Mouse (Mus musculus): ENCODE measurements around the gene Mapkbp1. TPM values are rescaled to one million over a fixed set of nuclear protein-coding genes. Genes with fewer than 3 reads are reported as not detected.

The Mapkbp1 gene
- polyA plus RNA-seq, 1 experiment from 2014 or later: 2.6 TPM

GRCm38 (mm10) chr2:120054771-120055552, 82.5 kb downstream of the Mapkbp1 start:
- no peaks in the 10 kb centered on the region for H3K9me3 ChIP-seq (ENCODE audit: low read length)
- no peaks in the 10 kb centered on the region; the same call in 1 of the 2 replicates for H3K4me1 ChIP-seq (ENCODE audit: insufficient read depth, low read depth, low read length)
- no peak for DNase-seq (ENCODE audit: low spot score)
- H3K36me3 ChIP-seq (ENCODE audit: insufficient read depth, low read length): no peaks in the 10 kb centered on the region
- H3K27me3 ChIP-seq (replicated peaks; ENCODE audit: insufficient read depth, low read length): no peaks in the 10 kb centered on the region
- no peak for TF ChIP-seq EP300 (IDR thresholded peaks at IDR 0.05)
- no peak for TF ChIP-seq CTCF (IDR thresholded peaks at IDR 0.05)
- no peak overlapping the region for H3K4me2 ChIP-seq (replicated peaks; ENCODE audit: low read depth, low read length)
- no peak overlapping the region for H3K4me3 ChIP-seq (ENCODE audit: low read depth, low read length)
- 82% methylated on average over 12 of the region's 12 CpGs for WGBS
- H3K9ac ChIP-seq (replicated peaks; ENCODE audit: low read depth): no peak overlapping the region
- ATAC-seq: peak; percentile 24; the same call in 1 of the 2 replicates
- H3K27ac ChIP-seq (ENCODE audit: low read length): no peak overlapping the region

- H3K27me3 ChIP-seq (replicated peaks; ENCODE audit: insufficient read depth, low read length): no peaks in the 10 kb centered on the region
- TF ChIP-seq EP300 (IDR thresholded peaks at IDR 0.05) (no peak), CTCF (IDR thresholded peaks at IDR 0.05) (no peak)
- peaks cover 4% of the 10 kb centered on the region; the same call in 1 of the 2 replicates for H3K4me1 ChIP-seq (ENCODE audit: insufficient read depth, low read depth, low read length)
- no peaks in the 10 kb centered on the region for H3K36me3 ChIP-seq (ENCODE audit: insufficient read depth, low read length)
- no peak overlapping the region for H3K27ac ChIP-seq (ENCODE audit: low read length)
- DNase-seq (ENCODE audit: low spot score) (no peak), ATAC-seq (no peak)
- no peak overlapping the region for H3K4me3 ChIP-seq (ENCODE audit: low read depth, low read length)
- H3K9ac ChIP-seq (replicated peaks; ENCODE audit: low read depth): no peak overlapping the region
- no peak overlapping the region for H3K4me2 ChIP-seq (replicated peaks; ENCODE audit: low read depth, low read length)
- WGBS: 75% methylated on average over 10 of the region's 10 CpGs
- no peaks in the 10 kb centered on the region for H3K9me3 ChIP-seq (ENCODE audit: low read length)
Measured at GRCm38 (mm10) chr2:120055923-120056322, 83.4 kb downstream of the Mapkbp1 start.

- ATAC-seq: no peak
- H3K4me2 ChIP-seq (replicated peaks; ENCODE audit: low read depth, low read length): no peak overlapping the region
- no peaks in the 10 kb centered on the region for H3K36me3 ChIP-seq (ENCODE audit: insufficient read depth, low read length)
- no peak overlapping the region for H3K9ac ChIP-seq (replicated peaks; ENCODE audit: low read depth)
- H3K27me3 ChIP-seq (replicated peaks; ENCODE audit: insufficient read depth, low read length): no peaks in the 10 kb centered on the region
- no peak for DNase-seq (ENCODE audit: low spot score)
- 73% methylated on average over 4 of the region's 4 CpGs for WGBS
- no peaks in the 10 kb centered on the region for H3K9me3 ChIP-seq (ENCODE audit: low read length)
- H3K4me3 ChIP-seq (ENCODE audit: low read depth, low read length): no peak overlapping the region
- no peak for TF ChIP-seq CTCF (IDR thresholded peaks at IDR 0.05)
- TF ChIP-seq EP300 (IDR thresholded peaks at IDR 0.05): no peak
- H3K27ac ChIP-seq (ENCODE audit: low read length): no peak overlapping the region
- H3K4me1 ChIP-seq (ENCODE audit: insufficient read depth, low read depth, low read length): peaks cover 7% of the 10 kb centered on the region; the same call in 1 of the 2 replicates
Measured at GRCm38 (mm10) chr2:120058818-120059217, 86.3 kb downstream of the Mapkbp1 start.

- Histone ChIP-seq H3K36me3 (ENCODE audit: insufficient read depth, low read length) (no peaks in the 10 kb centered on the region), H3K4me3 (ENCODE audit: low read depth, low read length) (no peak overlapping the region), H3K4me1 (ENCODE audit: insufficient read depth, low read depth, low read length) (peaks cover 7% of the 10 kb centered on the region; the same call in 1 of the 2 replicates), H3K4me2 (replicated peaks; ENCODE audit: low read depth, low read length) (no peak overlapping the region), H3K27me3 (replicated peaks; ENCODE audit: insufficient read depth, low read length) (no peaks in the 10 kb centered on the region), H3K9me3 (ENCODE audit: low read length) (no peaks in the 10 kb centered on the region), H3K27ac (ENCODE audit: low read length) (0 out of 2 replicates have a peak overlapping the region, but pooled peaks have one; percentile 43), H3K9ac (replicated peaks; ENCODE audit: low read depth) (no peak overlapping the region)
- DNase-seq (ENCODE audit: low spot score): peak; percentile 62
- ATAC-seq: peak; percentile 61
- TF ChIP-seq EP300 (IDR thresholded peaks at IDR 0.05) (no peak), CTCF (IDR thresholded peaks at IDR 0.05) (no peak)
- 46% methylated on average over 3 of the region's 3 CpGs for WGBS
Measured at GRCm38 (mm10) chr2:120059466-120059865, 87.0 kb downstream of the Mapkbp1 start.

- Histone ChIP-seq H3K27ac (ENCODE audit: low read length) (peak overlapping the region; percentile 35; the same call in 1 of the 2 replicates), H3K4me2 (replicated peaks; ENCODE audit: low read depth, low read length) (no peak overlapping the region), H3K9ac (replicated peaks; ENCODE audit: low read depth) (no peak overlapping the region), H3K36me3 (ENCODE audit: insufficient read depth, low read length) (no peaks in the 10 kb centered on the region), H3K27me3 (replicated peaks; ENCODE audit: insufficient read depth, low read length) (no peaks in the 10 kb centered on the region), H3K4me3 (ENCODE audit: low read depth, low read length) (no peak overlapping the region), H3K4me1 (ENCODE audit: insufficient read depth, low read depth, low read length) (peaks cover 7% of the 10 kb centered on the region; the same call in 1 of the 2 replicates), H3K9me3 (ENCODE audit: low read length) (no peaks in the 10 kb centered on the region)
- peak; percentile 89 for ATAC-seq
- TF ChIP-seq CTCF (IDR thresholded peaks at IDR 0.05) (0 out of 2 replicates have a peak, but pooled peaks have one; percentile 7), EP300 (IDR thresholded peaks at IDR 0.05) (no peak)
- DNase-seq (ENCODE audit: low spot score): peak; percentile 85
- 44% methylated on average over 6 of the region's 6 CpGs for WGBS
Measured at GRCm38 (mm10) chr2:120060190-120060589, 87.7 kb downstream of the Mapkbp1 start.

GRCm38 (mm10) chr2:120060651-120061050, 88.2 kb downstream of the Mapkbp1 start:
- 48% methylated on average over 9 of the region's 9 CpGs for WGBS

More at GRCm38 (mm10) chr2:120060651-120061050, 88.2 kb downstream of the Mapkbp1 start:
- H3K27me3 ChIP-seq (replicated peaks; ENCODE audit: insufficient read depth, low read length): no peaks in the 10 kb centered on the region
- DNase-seq (ENCODE audit: low spot score): peak; percentile 6
- H3K4me2 ChIP-seq (replicated peaks; ENCODE audit: low read depth, low read length): no peak overlapping the region
- TF ChIP-seq EP300 (IDR thresholded peaks at IDR 0.05) (no peak), CTCF (IDR thresholded peaks at IDR 0.05) (no peak)
- H3K4me1 ChIP-seq (ENCODE audit: insufficient read depth, low read depth, low read length): peaks cover 7% of the 10 kb centered on the region; the same call in 1 of the 2 replicates
- 0 out of 2 replicates have a peak, but pooled peaks have one; percentile 10 for ATAC-seq
- no peaks in the 10 kb centered on the region for H3K9me3 ChIP-seq (ENCODE audit: low read length)
- no peak overlapping the region for H3K9ac ChIP-seq (replicated peaks; ENCODE audit: low read depth)
- H3K4me3 ChIP-seq (ENCODE audit: low read depth, low read length): no peak overlapping the region
- H3K27ac ChIP-seq (ENCODE audit: low read length): 0 out of 2 replicates have a peak overlapping the region, but pooled peaks have one; percentile 35
- H3K36me3 ChIP-seq (ENCODE audit: insufficient read depth, low read length): no peaks in the 10 kb centered on the region

Data from lung, postnatal 0 days (tissue).